Comparison of ENCODE assay signal across 26 mouse cellular contexts in the genomic region with DNA sequence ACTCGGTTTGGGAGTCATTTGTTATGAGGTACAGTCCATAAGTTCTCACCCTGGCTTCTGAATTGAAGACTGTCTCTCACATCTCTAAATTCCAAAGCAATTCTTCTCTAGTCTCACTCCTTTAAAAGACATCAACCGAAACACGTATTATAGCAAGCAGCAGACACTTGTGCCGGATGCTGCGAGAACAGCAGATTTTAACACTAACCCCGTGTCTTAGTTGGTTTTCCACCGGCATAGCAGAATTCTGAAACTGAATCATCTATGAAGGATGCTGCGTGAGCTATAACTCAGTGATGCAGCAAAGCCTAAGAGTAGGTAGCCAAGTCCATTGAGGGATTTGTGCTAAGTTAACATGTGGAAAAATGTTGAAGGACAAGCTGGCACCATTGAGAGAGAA.
"Had no signal": no experiment of that assay in that cellular context is flagged by ENCODE, and none has a peak within 500 bp of the region (broad histone marks: within the 10 kb centered on the region; RNA-seq: fewer than 3 reads in every experiment).

No protein-coding gene starts in this region.

- H3K4me1 ChIP-seq: heart, embryonic 12.5 days; hindbrain, embryonic 10.5 days; hindbrain, embryonic 12.5 days; intestine, embryonic 15.5 days; limb, embryonic 10.5 days; liver, embryonic 13.5 days had no signal

- H3K4me3 ChIP-seq: gastrocnemius, adult 2 months; heart, adult 2 months; heart, embryonic 12.5 days; hindbrain, embryonic 10.5 days; hindbrain, embryonic 12.5 days; intestine, embryonic 15.5 days; layer of hippocampus, adult 2 months; left cerebral cortex, adult 2 months; limb, embryonic 10.5 days; limb, embryonic 12.5 days; liver, embryonic 13.5 days had no signal

- ATAC-seq: hindbrain, embryonic 16.5 days; inflammation-experienced regulatory T-cells, adult 6 months; intestine, embryonic 15.5 days; intestine, postnatal 0 days had no signal

- DNase-seq: gastrocnemius, adult 2 months; gastrocnemius, postnatal 10 days; gastrocnemius, postnatal 25 days; heart, adult 2 months; heart, postnatal 10 days; heart, postnatal 4 days; kidney, adult 18-20 months; kidney, adult 8-10 months; kidney, postnatal 10 days; kidney, postnatal 25 days; kidney, postnatal 4 days; liver; liver, embryonic 13.5 days had no signal

- H3K27ac ChIP-seq: gastrocnemius, adult 2 months; heart, adult 2 months; hindbrain, embryonic 10.5 days; hindbrain, embryonic 12.5 days; hindbrain, embryonic 14.5 days; intestine, embryonic 15.5 days; layer of hippocampus, adult 2 months; left cerebral cortex, adult 2 months; limb, embryonic 10.5 days; limb, embryonic 12.5 days; liver, embryonic 13.5 days had no signal

- H3K9ac ChIP-seq: heart, embryonic 12.5 days; hindbrain, embryonic 12.5 days; hindbrain, embryonic 14.5 days; intestine, embryonic 15.5 days; limb, embryonic 12.5 days; liver, embryonic 13.5 days had no signal

- H3K27me3 ChIP-seq: heart, embryonic 12.5 days; hindbrain, embryonic 12.5 days; intestine, embryonic 15.5 days; limb, embryonic 12.5 days; liver, embryonic 13.5 days had no signal

- H3K36me3 ChIP-seq: heart, embryonic 12.5 days; hindbrain, embryonic 10.5 days; hindbrain, embryonic 12.5 days; intestine, embryonic 15.5 days; limb, embryonic 10.5 days; limb, embryonic 12.5 days; liver, embryonic 13.5 days had no signal

- H3K9me3 ChIP-seq: heart, embryonic 12.5 days; hindbrain, embryonic 10.5 days; hindbrain, embryonic 12.5 days; intestine, embryonic 15.5 days; limb, embryonic 10.5 days; limb, embryonic 12.5 days; liver, embryonic 13.5 days had no signal

- H3K4me2 ChIP-seq: heart, embryonic 12.5 days; hindbrain, embryonic 12.5 days; hindbrain, embryonic 14.5 days; intestine, embryonic 15.5 days; limb, embryonic 12.5 days; liver, embryonic 11.5 days; liver, embryonic 13.5 days had no signal
